Mouse (Mus musculus) C2C12 (cell line): ENCODE measurements at regions not wholly inside any gene's neighbourhood (a gene's known extent, or its start where the extent isn't known, plus 50 kb on each side); places are given as distances from the start of the nearest gene placed in this dataset.

Experiments
- CEBPB ChIP-seq: IDR thresholded peaks from one replicate; pipeline ENCODE4 v1.6.1; 2011; ENCODE audit warnings: low read depth, mild to moderate bottlenecking, control low read depth, moderate library complexity
- CTCF ChIP-seq: IDR thresholded peaks from one replicate; pipeline ENCODE4 v1.5.1; 2011; ENCODE audit not compliant: control insufficient read depth, insufficient read depth, insufficient read length
- MAX ChIP-seq: IDR thresholded peaks from one replicate; pipeline ENCODE4 v1.6.1; 2011; ENCODE audit warnings: mild to moderate bottlenecking, control low read depth
- MYOD1 ChIP-seq: IDR thresholded peaks from one replicate; pipeline ENCODE4 v1.6.1; 2011; ENCODE audit warnings: low read depth; ENCODE audit not compliant: control insufficient read depth, insufficient read length
- MYOG ChIP-seq: IDR thresholded peaks from one replicate; pipeline ENCODE4 v1.6.1; 2011; ENCODE audit not compliant: control insufficient read depth, insufficient read length; ENCODE audit errors: extremely low read depth
- USF1 ChIP-seq: IDR thresholded peaks from one replicate; pipeline ENCODE4 v1.6.1; 2011; ENCODE audit warnings: low read depth, mild to moderate bottlenecking, control low read depth, moderate library complexity

DNA sequence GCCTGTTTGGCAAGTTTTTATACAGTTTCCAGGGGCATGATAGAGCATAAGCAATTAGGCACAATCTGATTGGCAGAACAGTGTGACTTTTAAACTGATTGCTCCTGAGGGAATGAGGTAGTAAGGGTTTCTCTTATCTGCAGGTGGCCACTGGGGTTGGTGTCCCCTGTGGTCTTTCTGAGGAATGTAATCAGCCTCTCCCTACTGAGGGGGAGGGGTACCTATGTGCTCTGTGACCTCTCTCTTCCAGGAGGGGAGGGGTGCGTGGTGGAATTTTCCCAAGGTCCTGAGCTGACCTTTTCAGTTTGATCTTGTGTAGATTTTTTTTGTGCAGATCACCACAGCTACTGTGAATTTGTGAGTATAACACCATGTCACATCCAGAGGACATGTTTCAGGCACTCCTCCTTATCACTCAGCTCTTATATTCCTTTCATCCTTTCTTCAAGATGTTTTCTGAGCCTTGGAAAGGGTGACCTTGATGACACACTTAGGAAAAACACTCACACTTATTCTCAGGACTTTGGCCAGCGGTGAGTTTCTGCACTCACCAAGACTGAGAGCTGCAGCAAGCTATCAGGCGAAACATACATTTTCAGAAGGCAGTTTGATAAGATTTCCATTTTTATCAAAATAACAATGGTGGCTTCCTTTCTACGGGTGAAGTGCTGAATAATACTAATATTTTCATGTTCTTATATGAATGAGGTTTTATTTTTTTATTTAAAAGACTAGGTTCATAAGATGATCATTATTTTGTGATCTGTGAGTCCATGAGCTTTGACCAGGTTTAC, 238.7 kb upstream of the Mmadhc start:
- TF ChIP-seq MYOG (no peak), CTCF (no peak), USF1 (no peak), CEBPB (no peak), MYOD1 (no peak), MAX (no peak)
